Mouse (Mus musculus) forebrain, embryonic 16.5 days (tissue): ENCODE data around the gene 1700029P11Rik. TPM values are rescaled to one million over a fixed set of nuclear protein-coding genes. Genes with fewer than 3 reads are reported as not detected.
A peak's percentile ranks its signal among the peaks of the same experiment; 100 is the strongest.

Experiments
- ATAC-seq: fragments of 200-750 bp; cut with Nextera tagmentation; 2 replicates; pipeline ENCODE4 v1.8.0; 2017; ENCODE audit warnings: mild to moderate bottlenecking, moderate library complexity
- H3K27ac ChIP-seq: fragments of 300-500 bp; sonication (generic); 2 replicates; pipeline ENCODE4 v1.5.1; 2014; ENCODE audit warnings: low read length, control low read depth
- H3K27me3 ChIP-seq: fragments of 300-500 bp; sonication (generic); replicated peaks from 2 replicates; pipeline ENCODE4 v1.6.1; 2014; ENCODE audit warnings: low read length; ENCODE audit not compliant: control insufficient read depth, insufficient read depth
- H3K36me3 ChIP-seq: fragments of 300-500 bp; sonication (generic); 2 replicates; pipeline ENCODE4 v1.6.1; 2014; ENCODE audit not compliant: control insufficient read depth, insufficient read depth
- H3K4me1 ChIP-seq: fragments of 300-500 bp; sonication (generic); replicated peaks from 2 replicates; pipeline ENCODE4 v1.6.1; 2014; ENCODE audit warnings: low read length; ENCODE audit not compliant: control insufficient read depth, insufficient read depth
- H3K4me2 ChIP-seq: fragments of 300-500 bp; sonication (generic); 2 replicates; pipeline ENCODE4 v1.6.1; 2014; ENCODE audit warnings: mild to moderate bottlenecking, low read length, control low read depth
- H3K4me3 ChIP-seq: fragments of 300-500 bp; sonication (generic); replicated peaks from 2 replicates; pipeline ENCODE4 v1.5.1; 2014; ENCODE audit warnings: mild to moderate bottlenecking, low read length, control low read depth
- H3K9ac ChIP-seq: fragments of 300-500 bp; sonication (generic); replicated peaks from 2 replicates; pipeline ENCODE4 v1.6.1; 2014; ENCODE audit warnings: low read depth, low read length, control low read depth
- H3K9me3 ChIP-seq: fragments of 300-500 bp; sonication (generic); 2 replicates; pipeline ENCODE4 v1.6.1; 2016; ENCODE audit warnings: low read length; ENCODE audit not compliant: control insufficient read depth
- WGBS: fragments of 180-500 bp; shearing (Covaris S2); extraction: QIAGEN DNeasy Blood & Tissue Kit; methylation state at CpG from one replicate; pipeline ENCODE4 v1.1.7; 2014; 5-methylcytosine and 5-hydroxymethylcytosine counted together
- polyA plus RNA-seq: library from polyadenylated mRNA; unstranded; fragments of >200 nt; fragmentation: Nextera tagmentation; extraction: Ambion mirVana; gene quantifications from 2 replicates; pipeline ENCODE4 v1.2.1, GENCODE M21; 2015

Gene 1700029P11Rik
- polyA plus RNA-seq, result not detected in 2 replicates

DNA sequence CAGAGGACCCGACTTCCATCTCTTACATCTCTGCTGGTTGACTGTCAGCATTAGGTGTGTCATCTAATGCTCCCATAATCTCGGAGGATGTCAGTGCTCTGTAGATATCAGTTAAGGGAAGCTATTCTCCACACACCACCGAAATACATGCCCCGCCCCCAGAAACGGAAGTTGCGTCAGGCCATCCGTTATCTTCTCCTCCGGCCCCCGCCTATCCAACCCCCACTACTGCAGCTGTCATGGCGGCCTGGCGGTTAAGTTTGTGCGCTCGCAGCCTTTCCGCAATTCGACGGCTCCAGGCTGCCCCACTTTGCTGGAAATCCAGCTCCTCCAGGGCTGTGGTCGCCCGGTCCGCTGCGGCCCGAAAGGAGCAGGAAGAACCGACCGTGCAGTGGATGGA is at the start of gene 1700029P11Rik:
1700029P11Rik (plus strand) TSS at position 220 of the 400 bp plus-strand sequence.
- ATAC-seq, result no peak
- WGBS, result 95% methylated on average over 23 of the region's 23 CpGs
- no peaks in the 10 kb centered on the region for H3K36me3 ChIP-seq
- H3K27me3 ChIP-seq, result no peaks in the 10 kb centered on the region
- no peaks in the 10 kb centered on the region for H3K9me3 ChIP-seq
- no peak within 1 kb of the TSS for H3K4me3 ChIP-seq
- H3K27ac ChIP-seq, result no peak within 1 kb of the TSS
- H3K4me1 ChIP-seq, result no peaks in the 10 kb centered on the region; the same call in 1 of the 2 replicates
- H3K9ac ChIP-seq, result no peak within 1 kb of the TSS
- no peak within 1 kb of the TSS for H3K4me2 ChIP-seq

DNA sequence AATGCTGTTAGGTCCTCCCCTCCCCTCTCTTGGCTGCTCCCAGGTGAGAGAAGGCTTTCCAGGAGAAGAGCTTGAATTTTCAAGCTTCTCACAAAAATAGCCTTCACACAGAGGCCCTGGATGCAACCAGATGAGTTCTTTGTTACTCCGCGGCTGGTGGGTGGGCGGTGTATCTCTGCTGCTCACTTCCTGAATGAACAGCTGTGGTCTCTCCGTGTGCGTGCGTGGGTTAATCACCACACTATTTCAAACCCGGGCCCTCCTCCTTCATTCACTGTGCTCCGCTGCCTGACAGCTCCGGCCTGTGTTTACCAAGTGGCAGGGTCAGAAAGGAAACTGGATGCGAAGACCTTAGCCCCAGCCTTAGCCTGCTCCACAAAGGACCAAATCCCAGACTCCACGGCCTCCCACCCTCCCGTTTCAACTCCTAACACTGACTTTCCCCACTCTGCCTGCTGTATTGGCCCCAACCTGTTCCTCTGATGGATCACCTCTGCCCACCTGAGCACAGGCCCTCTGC is 47.3 kb upstream of the 1700029P11Rik start:
- Histone ChIP-seq H3K4me1 (peaks cover 20% of the 10 kb centered on the region), H3K9ac (peak overlapping the region; percentile 22; the same call in 1 of the 2 replicates), H3K4me3 (no peak overlapping the region), H3K9me3 (no peaks in the 10 kb centered on the region), H3K36me3 (no peaks in the 10 kb centered on the region), H3K27me3 (no peaks in the 10 kb centered on the region), H3K27ac (peak overlapping the region; percentile 27), H3K4me2 (no peak overlapping the region)
- WGBS, result 26% methylated on average over 12 of the region's 12 CpGs
- no peak; the same call in 1 of the 2 replicates for ATAC-seq

DNA sequence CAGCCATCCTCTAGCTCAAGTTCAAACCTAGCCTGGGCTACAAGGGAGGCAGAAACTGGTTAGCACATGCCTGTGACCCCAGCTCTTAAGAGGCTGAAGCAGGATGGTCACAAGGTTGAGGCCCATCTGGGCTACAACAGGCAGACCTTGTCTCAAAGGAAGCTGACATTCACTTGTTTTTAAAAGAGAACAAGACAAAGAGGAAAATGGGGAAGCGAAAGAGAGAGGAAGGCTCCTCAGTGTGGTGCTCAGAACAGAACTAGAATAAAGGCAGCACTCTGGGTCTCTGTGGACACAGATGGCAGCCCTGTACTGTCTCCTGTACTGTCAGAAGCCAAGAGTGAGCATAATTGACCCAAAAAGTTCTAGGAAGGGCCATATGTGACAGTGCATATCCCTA is 46.4 kb upstream of the 1700029P11Rik start:
- H3K4me1 ChIP-seq, result peaks cover 28% of the 10 kb centered on the region
- ATAC-seq, result no peak
- no peaks in the 10 kb centered on the region for H3K36me3 ChIP-seq
- H3K27me3 ChIP-seq, result no peaks in the 10 kb centered on the region
- H3K4me3 ChIP-seq, result no peak overlapping the region
- WGBS, result 72% methylated on average over 1 of the region's 1 CpGs
- no peak overlapping the region for H3K27ac ChIP-seq
- H3K9me3 ChIP-seq, result no peaks in the 10 kb centered on the region
- no peak overlapping the region for H3K9ac ChIP-seq
- no peak overlapping the region for H3K4me2 ChIP-seq

DNA sequence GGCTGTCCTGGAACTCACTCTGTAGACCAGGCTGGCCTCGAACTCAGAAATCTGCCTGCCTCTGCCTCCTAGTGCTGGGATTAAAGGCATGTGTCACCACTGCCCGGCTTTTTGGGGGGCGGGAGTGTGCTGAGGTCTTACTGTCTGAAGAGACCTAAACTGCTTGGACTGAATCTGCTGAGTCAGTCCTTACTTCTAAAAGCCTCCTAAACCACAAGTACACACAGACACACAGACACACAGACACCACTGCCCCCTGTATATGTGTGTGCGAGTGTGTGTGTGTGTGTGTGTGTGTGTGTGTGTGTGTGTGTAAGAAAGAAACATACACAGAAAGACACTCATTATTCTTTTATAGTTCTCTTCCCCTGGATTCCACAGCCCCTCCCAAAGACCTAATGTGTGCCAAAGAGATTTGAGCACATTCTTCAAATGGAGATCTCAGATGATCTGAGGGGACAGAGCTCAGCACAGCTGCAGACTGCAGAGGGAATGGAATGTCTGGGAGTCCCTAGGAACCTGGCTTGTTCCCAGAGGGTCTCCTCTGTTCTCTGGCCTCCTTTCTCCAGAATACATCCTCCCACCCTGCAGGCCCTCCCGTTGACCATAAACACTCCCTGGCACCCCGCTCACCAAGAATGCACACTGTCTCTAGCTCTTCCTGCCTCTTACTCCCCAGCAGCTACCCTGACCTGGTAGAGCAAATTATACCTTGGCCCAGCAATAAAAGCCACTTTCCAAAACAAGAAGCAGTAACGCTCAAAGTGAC is 44.3 kb upstream of the 1700029P11Rik start:
- WGBS, result 60% methylated on average over 7 of the region's 7 CpGs
- Histone ChIP-seq H3K4me3 (peak overlapping the region; percentile 74), H3K4me2 (peak overlapping the region; percentile 60), H3K4me1 (peaks cover 28% of the 10 kb centered on the region), H3K9ac (peak overlapping the region; percentile 82), H3K36me3 (no peaks in the 10 kb centered on the region), H3K27me3 (no peaks in the 10 kb centered on the region), H3K27ac (peak overlapping the region; percentile 80), H3K9me3 (no peaks in the 10 kb centered on the region)
- peak; percentile 5; the same call in 1 of the 2 replicates for ATAC-seq

DNA sequence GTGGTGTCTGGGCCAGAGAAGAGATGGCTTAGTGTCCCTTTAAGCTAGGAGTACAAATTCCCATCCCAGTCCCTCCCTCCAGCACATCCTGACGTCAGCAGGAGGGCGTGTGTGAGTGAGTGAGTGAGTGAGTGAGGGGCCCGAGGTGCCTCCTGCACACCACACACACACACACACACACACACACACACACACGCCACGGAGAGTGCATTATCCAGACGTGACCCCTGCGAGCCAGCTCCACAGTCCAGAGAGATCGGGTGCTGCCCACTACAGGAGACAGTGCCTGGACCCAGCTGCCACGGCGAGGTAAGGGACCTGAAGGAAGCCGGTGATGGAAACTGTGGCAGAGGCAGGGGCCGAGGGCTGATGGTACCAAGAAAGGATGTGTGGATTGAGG is 43.7 kb upstream of the 1700029P11Rik start, which contains the start of gene Csdc2:
Csdc2 (plus strand) TSS at position 81 of the 400 bp plus-strand sequence.
- peak; percentile 80 for ATAC-seq
- Histone ChIP-seq H3K9me3 (no peaks in the 10 kb centered on the region), H3K9ac (peak within 1 kb of the TSS; percentile 82), H3K4me2 (peak within 1 kb of the TSS; percentile 60), H3K27me3 (no peaks in the 10 kb centered on the region), H3K4me1 (peaks cover 28% of the 10 kb centered on the region), H3K27ac (peak within 1 kb of the TSS; percentile 80), H3K4me3 (peak within 1 kb of the TSS; percentile 74), H3K36me3 (no peaks in the 10 kb centered on the region)
- WGBS, result 2% methylated on average over 12 of the region's 12 CpGs

DNA sequence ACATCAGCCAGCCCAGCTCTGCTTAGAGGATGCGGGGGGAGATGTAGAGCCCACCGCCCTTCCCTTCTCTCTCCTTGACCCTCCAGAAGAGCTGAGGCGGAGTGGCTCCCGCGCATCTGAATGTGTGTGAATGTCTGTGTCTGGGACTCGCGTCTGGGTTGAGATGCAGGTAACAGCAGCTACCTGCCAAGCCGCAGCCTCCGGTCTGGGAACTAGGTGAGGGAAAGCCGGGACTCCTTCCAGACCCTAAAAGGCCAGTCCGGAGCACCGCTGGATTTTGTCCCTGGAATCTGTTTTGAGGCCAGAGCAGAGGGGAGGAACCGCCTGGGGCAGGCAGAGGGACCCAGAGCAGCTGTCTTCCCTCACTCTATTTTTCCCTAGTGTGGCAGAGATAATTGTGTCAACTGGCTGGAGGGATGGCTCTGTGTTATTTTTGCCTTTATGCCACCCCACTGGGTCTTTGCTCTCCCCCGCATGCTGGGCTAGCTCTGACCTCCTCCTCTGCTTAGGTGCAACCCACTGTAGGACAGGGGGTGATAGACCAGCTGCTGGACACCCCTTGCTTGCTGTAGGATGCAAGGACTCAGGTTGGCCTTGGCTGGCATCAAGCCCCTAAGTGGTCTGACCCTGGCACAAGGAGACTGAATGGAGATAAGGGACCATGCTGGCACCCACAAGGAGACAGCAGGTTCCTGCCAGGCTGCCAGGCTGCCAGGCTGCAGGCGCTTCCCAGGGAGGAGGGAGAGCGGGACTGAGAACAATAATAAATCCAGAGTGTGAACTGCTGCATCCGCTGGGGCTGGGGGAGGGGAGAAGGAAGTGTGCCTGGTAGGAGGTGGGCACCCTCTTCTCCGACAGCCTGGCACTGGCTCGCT is 43.0 kb upstream of the 1700029P11Rik start:
- ATAC-seq, result peak; percentile 68
- WGBS, result 4% methylated on average over 19 of the region's 19 CpGs

DNA sequence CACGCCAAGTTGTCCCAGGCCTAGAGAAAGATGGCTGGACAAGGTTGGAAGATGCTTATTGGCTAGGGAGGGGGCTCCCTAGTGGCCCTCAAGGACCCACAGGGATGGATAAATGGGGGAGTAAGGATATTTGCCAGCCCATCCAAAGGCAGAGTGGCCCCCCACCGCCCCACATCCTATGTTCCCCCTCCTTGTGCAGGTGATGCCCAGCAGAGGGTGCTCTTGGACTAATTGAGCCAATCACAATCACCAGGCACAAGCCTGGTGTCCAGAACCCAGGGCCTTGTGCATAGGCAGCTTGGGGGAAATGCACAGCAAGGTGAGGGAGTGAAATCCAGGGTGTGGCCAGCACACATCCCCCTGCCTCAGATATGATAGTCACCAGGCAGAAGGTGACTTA is 42.1 kb upstream of the 1700029P11Rik start:
- Histone ChIP-seq H3K4me1 (peaks cover 31% of the 10 kb centered on the region), H3K36me3 (no peaks in the 10 kb centered on the region), H3K9me3 (no peaks in the 10 kb centered on the region), H3K27me3 (no peaks in the 10 kb centered on the region), H3K4me2 (peak overlapping the region; percentile 60), H3K9ac (peak overlapping the region; percentile 82), H3K4me3 (peak overlapping the region; percentile 74), H3K27ac (peak overlapping the region; percentile 80)
- ATAC-seq, result peak; percentile 15; the same call in 1 of the 2 replicates
- WGBS, result 31% methylated on average over 2 of the region's 2 CpGs

More for the DNA sequence above, 43.0 kb upstream of the 1700029P11Rik start:
- Histone ChIP-seq H3K9ac (peak overlapping the region; percentile 82), H3K27me3 (no peaks in the 10 kb centered on the region), H3K4me3 (peak overlapping the region; percentile 74), H3K9me3 (no peaks in the 10 kb centered on the region), H3K4me1 (peaks cover 28% of the 10 kb centered on the region), H3K4me2 (peak overlapping the region; percentile 60), H3K36me3 (no peaks in the 10 kb centered on the region), H3K27ac (peak overlapping the region; percentile 80)

DNA sequence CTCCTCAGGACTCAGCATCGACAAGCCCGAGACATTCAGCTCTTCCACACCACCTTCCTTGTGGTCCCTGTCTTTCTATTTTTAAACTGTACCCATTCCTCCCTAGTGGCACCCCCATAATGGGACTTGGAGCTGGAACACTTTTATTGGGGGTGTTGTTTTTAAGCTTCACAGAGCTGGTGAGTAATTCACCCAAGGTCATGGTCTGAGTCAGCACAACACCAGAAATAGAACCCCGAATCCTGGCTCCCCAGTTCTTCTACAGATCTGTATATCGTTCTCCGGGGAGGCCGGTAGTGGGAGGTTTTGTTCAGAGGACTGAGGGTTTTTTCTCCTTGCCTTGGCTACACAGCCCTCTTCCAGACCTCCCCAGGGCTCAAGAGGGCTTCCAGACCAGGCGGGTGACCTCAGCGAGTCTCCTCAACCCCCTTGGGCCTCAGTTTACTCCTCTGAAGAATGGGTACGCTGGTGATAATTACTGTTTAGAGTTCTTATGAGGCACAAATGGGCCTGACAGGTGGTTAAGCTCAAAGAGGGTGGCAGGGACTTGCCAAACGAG is 41.1 kb upstream of the 1700029P11Rik start:
- H3K27ac ChIP-seq, result no peak overlapping the region
- no peaks in the 10 kb centered on the region for H3K36me3 ChIP-seq
- no peaks in the 10 kb centered on the region for H3K9me3 ChIP-seq
- no peak overlapping the region for H3K4me2 ChIP-seq
- H3K4me3 ChIP-seq, result no peak overlapping the region
- WGBS, result 89% methylated on average over 10 of the region's 10 CpGs
- H3K27me3 ChIP-seq, result no peaks in the 10 kb centered on the region
- peaks cover 35% of the 10 kb centered on the region for H3K4me1 ChIP-seq
- ATAC-seq, result no peak
- H3K9ac ChIP-seq, result no peak overlapping the region
